Mouse (Mus musculus): ENCODE measurements at regions not wholly inside any gene's neighbourhood (a gene's known extent, or its start where the extent isn't known, plus 50 kb on each side); places are given as distances from the start of the nearest gene placed in this dataset.
A peak's percentile ranks its signal among the peaks of the same experiment; 100 is the strongest.

GRCm38 (mm10) chr10:51422501-51422900 lies 57.9 kb upstream of the Gm49339 start:
- Histone ChIP-seq H3K4me2 (ENCODE audit: low read depth, low read length) (no peak overlapping the region), H3K9ac (replicated peaks) (no peak overlapping the region), H3K4me1 (ENCODE audit: insufficient read depth) (no peaks in the 10 kb centered on the region), H3K36me3 (replicated peaks; ENCODE audit: insufficient read depth, low read length) (no peaks in the 10 kb centered on the region), H3K9me3 (ENCODE audit: low read length) (no peaks in the 10 kb centered on the region), H3K27ac (ENCODE audit: low read depth) (no peak overlapping the region), H3K27me3 (ENCODE audit: insufficient read depth, low read length) (no peaks in the 10 kb centered on the region), H3K4me3 (ENCODE audit: low read depth, low read length) (no peak overlapping the region)
- ATAC-seq = no peak
- WGBS (ENCODE audit: insufficient replicate concordance) = 43% methylated on average over 1 of the region's 1 CpGs
- DNase-seq = no peak
- TF ChIP-seq EP300 (IDR thresholded peaks at IDR 0.05; ENCODE audit: low read depth) = no peak
- TF ChIP-seq CTCF (IDR thresholded peaks at IDR 0.05; ENCODE audit: low read depth) = peak; percentile 35

All from liver, postnatal 0 days (tissue).